Mouse (Mus musculus) right cerebral cortex, postnatal 14 days (tissue): ENCODE measurements around the gene Mbtps2.
A peak's percentile ranks its signal among the peaks of the same experiment; 100 is the strongest.

Experiments used
- DNase-seq: peaks from one replicate; pipeline ENCODE4 v3.0.0; 2022

Mbtps2 gene

GRCm38 (mm10) chrX:157598186-157598996, at the start of gene Mbtps2:
Mbtps2 (minus strand) TSS chrX:157598715.
- peak; percentile 70 for DNase-seq

DNA sequence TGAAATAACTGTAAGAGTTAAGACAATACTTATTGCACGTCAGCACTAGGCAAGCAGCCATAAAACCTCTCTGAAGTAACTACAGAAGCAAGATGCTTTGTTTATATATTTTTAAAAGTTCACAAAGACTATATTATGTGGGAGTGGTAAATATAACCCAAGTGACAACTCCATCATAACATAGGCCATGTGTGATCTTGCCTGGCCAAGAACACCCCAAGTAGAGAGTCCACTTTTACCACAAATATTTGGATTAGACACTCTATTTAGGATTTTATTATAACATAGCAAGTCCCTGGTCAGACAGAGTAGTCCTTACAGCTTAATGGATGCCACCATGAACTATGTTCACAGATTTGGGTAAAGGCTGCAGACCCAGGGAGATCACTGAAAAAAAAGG, 47.9 kb upstream of the Mbtps2 start:
- DNase-seq: no peak

- no peak for DNase-seq
Measured at GRCm38 (mm10) chrX:157644700-157645099, 46.2 kb upstream of the Mbtps2 start.

- peak; percentile 16 for DNase-seq
Measured at GRCm38 (mm10) chrX:157644300-157644699, 45.8 kb upstream of the Mbtps2 start.

- DNase-seq: no peak
Measured at GRCm38 (mm10) chrX:157642856-157643255, 44.3 kb upstream of the Mbtps2 start.

- DNase-seq: no peak
Measured at GRCm38 (mm10) chrX:157637253-157637652, 38.7 kb upstream of the Mbtps2 start.

DNA sequence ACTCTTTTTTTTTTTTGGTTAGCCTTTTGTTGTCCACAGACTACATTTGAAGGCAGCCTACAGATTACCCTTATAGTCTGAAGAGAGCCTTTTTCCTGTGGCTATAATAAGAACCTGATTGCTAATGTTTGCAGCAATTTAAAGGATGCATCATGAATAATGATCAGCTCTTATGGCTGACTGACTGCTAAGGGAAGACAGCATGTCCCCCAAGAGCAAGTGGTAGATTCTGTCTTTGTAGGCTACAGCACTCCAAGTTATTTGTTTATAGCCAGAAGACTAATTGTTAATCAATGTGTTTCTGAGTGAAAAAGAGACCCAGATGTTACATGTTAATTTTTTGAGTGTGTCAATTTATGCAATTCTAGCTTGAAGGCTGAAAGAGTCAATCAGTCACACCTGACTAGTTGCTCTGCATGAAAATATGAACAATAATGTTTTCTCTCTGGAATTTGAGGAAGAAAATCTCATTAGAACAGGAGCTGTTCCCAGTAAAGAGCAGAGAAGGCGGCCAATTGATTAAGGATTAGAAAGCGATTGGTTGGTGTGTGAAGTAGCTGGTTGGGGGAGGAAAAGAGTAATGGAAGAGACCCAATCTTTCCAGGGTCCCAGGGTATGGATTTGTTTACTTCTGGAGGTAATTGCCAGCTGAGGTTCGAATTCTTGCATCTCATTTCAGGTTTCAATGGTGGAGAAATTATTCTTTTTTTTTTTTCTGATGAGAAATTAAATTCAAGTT, 35.3 kb upstream of the Mbtps2 start:
- no peak for DNase-seq

DNA sequence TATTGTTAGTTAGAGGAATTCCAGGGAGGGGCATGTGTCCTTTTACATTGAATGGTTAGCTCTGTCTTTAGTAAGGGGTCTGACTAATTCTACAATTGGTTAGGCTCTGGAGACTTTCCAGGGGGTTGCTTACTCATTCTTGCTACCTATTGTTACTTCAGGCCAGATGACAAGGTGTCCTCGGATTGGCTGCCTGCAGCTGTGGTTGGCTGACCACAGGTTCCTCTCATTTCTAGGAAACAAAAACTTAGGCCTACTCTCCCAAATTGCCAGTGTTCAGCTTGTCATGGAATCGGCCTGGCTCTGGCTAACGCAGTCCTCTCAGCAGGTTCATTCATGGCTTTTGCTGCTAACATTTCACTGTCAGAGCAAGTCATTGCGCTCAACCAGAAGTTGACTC, 31.8 kb upstream of the Mbtps2 start:
- DNase-seq: no peak

- DNase-seq: peak; percentile 16
Measured at GRCm38 (mm10) chrX:157612894-157613293, 14.4 kb upstream of the Mbtps2 start.

- DNase-seq: peak; percentile 7
Measured at GRCm38 (mm10) chrX:157601450-157601849, 2.9 kb upstream of the Mbtps2 start.

GRCm38 (mm10) chrX:157597585-157598185, 830 bp downstream of the Mbtps2 start:
- DNase-seq: no peak

- DNase-seq: no peak
Measured at GRCm38 (mm10) chrX:157596802-157597201, 1.7 kb downstream of the Mbtps2 start.

DNA sequence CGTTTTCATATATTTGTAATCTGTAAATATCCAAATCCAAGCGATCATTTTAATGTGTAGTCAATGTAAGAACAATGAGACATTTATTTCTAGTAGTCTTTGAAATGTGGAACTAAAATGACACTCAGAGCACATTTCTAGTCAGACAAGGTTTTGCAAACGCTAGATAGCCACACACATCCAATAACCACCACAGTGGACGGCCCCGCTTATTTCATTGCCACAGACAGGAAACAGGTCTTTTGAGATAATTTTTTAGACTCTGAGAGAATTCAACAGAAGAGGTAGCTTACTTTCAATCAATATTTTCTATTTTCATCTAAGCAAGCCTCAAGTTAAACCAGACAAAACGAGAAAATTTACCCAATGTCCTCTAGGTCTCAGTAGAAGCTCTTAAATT, 2.6 kb downstream of the Mbtps2 start:
- no peak for DNase-seq

- DNase-seq: no peak
Measured at GRCm38 (mm10) chrX:157594606-157595005, 3.9 kb downstream of the Mbtps2 start.

- DNase-seq: no peak
Measured at GRCm38 (mm10) chrX:157587001-157587400, 11.5 kb downstream of the Mbtps2 start.

DNA sequence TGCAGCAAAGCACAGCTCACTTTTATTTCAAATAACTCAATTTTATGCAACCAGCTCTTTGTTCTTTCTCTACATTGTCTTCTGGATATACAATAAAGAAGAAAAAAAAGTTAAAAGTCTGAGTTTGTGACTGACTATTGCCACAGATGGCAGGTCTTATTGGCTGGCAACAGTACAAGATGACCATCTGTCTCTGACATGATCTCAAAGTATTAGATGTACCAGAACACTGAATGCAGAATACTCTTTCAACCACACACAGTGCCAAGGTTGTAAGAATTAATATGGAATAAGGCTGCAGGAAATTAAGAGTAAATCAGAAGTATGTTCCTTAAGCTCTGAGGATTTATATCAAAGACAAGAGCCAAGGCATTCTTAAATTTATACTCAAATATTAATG, 12.1 kb downstream of the Mbtps2 start:
- DNase-seq: no peak

DNA sequence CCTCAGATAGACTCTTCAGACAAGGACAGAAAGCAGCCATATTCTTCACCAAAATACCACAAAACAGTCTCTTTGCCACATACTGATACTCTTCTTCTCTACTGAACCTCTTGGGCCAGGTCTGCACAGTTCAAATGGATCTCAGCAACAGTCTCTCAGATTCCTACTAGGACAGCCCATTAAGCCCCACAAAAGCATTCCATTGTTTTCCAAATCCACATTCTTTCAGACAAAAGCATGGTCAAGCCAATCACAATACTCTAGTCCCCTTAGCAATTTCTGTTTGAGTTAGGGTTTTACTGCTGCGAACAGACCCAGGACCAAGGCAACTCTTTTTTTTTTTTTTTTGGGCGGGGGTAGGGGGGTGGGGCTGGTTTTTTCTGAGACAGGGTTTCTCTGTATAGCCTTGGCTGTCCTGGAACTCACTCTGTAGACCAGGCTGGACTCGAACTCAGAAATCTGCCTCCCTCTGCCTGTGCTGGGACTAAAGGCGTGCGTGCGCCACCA, 19.4 kb downstream of the Mbtps2 start:
- no peak for DNase-seq

DNA sequence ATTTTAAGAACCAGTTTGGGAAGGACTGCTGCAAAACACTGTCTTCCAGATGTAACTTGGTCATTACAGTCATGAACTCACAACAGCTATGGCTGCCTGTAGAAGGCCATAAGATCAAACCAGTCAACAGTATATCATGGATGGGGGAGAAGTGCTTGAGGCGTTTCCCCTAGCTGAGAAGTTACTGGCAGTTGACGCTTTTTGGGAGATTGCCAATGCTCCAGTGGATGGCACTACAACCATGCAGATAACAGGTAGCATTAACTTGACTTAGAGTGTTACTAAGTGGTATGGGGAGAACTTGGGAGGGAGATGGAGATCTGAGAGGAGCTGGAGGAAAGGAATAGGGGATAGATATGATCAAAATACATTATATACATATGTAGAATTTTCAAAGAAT, 23.8 kb downstream of the Mbtps2 start:
- no peak for DNase-seq

- no peak for DNase-seq
Measured at GRCm38 (mm10) chrX:157568840-157569239, 29.7 kb downstream of the Mbtps2 start, which contains the start of gene Yy2. Yy2 (minus strand) TSS chrX:157568985.

GRCm38 (mm10) chrX:157563794-157564193, 34.7 kb downstream of the Mbtps2 start:
- DNase-seq: no peak

- no peak for DNase-seq
Measured at GRCm38 (mm10) chrX:157547082-157547481, 51.4 kb downstream of the Mbtps2 start.

- DNase-seq: no peak
Measured at GRCm38 (mm10) chrX:157506400-157506799, 92.1 kb downstream of the Mbtps2 start.

DNA sequence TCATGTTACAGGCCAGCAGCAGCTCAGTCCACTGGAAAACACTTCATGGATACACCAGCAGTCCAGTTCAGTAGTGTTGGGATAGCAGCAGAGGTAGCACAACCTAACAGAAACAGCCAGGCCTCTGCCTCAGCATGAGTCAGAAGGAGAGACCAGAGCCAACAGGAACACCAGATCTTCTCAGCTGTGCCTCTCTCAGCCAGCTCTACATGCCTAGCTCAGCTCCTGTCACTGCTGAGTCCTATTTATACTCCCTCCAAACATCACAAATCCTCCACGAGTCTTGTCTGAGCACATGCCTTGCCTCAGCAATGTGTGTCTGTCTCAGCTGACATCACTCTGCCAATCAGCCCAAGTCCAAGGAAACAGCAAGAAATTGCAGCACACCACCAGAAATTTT, 94.0 kb downstream of the Mbtps2 start:
- DNase-seq: no peak

GRCm38 (mm10) chrX:157501871-157502270, 96.6 kb downstream of the Mbtps2 start:
- DNase-seq: no peak
